Mouse (Mus musculus): ENCODE measurements around the gene Mdfi. TPM values are rescaled to one million over a fixed set of nuclear protein-coding genes. Genes with fewer than 3 reads are reported as not detected.

Gene Mdfi
- polyA plus RNA-seq, 1 experiment from 2014 or later = 20.9 TPM

DNA sequence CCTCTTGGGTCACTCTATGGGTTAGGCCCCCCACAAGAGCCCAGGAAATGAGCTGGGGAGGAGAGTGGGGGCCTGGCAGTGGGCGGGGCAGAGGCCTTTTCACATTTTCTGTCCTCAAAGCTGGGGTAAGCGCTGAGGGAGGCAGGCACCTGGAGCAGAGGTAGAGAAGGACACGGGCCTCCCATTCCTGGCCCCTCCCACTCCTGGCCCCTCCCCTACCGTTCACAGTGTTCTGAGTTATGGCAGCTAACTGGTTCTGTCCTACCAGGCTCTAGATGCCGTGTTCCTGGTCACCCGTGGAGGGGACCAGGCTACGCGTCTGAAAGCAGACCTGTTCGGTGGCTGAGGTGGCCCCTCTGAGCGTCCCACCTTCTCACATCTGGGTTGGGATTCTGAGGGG, 19.0 kb downstream of the Mdfi start:
- Histone ChIP-seq H3K27ac (no peak overlapping the region), H3K36me3 (peaks cover 18% of the 10 kb centered on the region; the same call in 1 of the 2 replicates), H3K4me2 (replicated peaks) (no peak overlapping the region), H3K9ac (no peak overlapping the region), H3K4me3 (no peak overlapping the region), H3K27me3 (0 out of 2 replicates have a peak, but pooled peaks cover 4% of the 10 kb centered on the region), H3K4me1 (peaks cover 29% of the 10 kb centered on the region), H3K9me3 (replicated peaks) (no peaks in the 10 kb centered on the region)
- WGBS = 37% methylated on average over 10 of the region's 10 CpGs
- no peak for ATAC-seq (ENCODE audit: low FRiP score)

DNA sequence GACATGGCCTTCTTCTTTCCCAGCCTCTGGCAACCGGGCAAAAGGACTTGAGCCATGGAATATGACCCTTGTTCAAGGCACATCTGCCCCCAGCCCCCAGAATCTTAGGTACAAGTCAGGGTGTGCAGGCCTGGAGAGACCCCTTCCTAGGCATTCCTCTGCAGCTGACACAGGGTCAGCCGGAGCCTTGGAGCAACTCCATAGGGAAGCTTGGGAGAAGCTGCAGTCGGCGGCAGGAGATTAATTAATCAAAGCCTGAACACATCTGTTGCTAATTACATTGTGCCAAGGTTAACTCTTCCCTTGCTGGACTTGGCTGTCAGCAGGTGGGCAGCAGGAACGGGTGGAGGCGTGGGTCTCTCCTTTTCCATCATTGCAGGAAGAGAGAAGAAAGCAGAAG, 20.0 kb downstream of the Mdfi start:
- Histone ChIP-seq H3K4me1 (peaks cover 29% of the 10 kb centered on the region), H3K4me2 (replicated peaks) (no peak overlapping the region), H3K4me3 (no peak overlapping the region), H3K36me3 (peaks cover 18% of the 10 kb centered on the region; the same call in 1 of the 2 replicates), H3K9ac (no peak overlapping the region), H3K27me3 (0 out of 2 replicates have a peak, but pooled peaks cover 6% of the 10 kb centered on the region), H3K27ac (peak overlapping the region; percentile 30; the same call in 1 of the 2 replicates), H3K9me3 (replicated peaks) (no peaks in the 10 kb centered on the region)
- ATAC-seq (ENCODE audit: low FRiP score) = no peak
- WGBS = 19% methylated on average over 6 of the region's 6 CpGs

DNA sequence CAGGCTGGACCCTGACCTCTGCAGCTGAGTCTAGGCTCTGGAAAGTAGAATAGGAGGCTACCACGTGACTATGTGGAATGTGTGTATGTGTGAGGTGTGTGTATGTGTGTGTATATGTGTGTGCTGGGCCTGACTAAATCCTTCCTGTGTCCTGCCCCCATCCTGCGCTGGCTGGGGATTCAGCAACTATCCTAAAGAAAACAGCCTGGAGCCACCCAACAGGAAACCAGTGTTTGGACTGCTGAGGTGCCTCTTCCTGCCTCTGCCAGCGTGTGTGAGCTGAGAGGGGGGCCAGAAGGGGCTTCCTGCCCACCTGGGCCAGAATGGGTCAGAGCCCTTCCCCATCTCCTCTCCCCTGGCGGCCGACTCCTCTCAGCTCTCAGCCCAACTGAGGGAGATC, 20.9 kb downstream of the Mdfi start:
- no peak for ATAC-seq (ENCODE audit: low FRiP score)
- peaks cover 29% of the 10 kb centered on the region for H3K4me1 ChIP-seq
- H3K27ac ChIP-seq = 0 out of 2 replicates have a peak overlapping the region, but pooled peaks have one; percentile 30
- H3K9me3 ChIP-seq (replicated peaks) = no peaks in the 10 kb centered on the region
- 0 out of 2 replicates have a peak, but pooled peaks cover 6% of the 10 kb centered on the region for H3K27me3 ChIP-seq
- H3K4me2 ChIP-seq (replicated peaks) = no peak overlapping the region
- no peak overlapping the region for H3K4me3 ChIP-seq
- peaks cover 18% of the 10 kb centered on the region; the same call in 1 of the 2 replicates for H3K36me3 ChIP-seq
- H3K9ac ChIP-seq = no peak overlapping the region
- 61% methylated on average over 5 of the region's 5 CpGs for WGBS

DNA sequence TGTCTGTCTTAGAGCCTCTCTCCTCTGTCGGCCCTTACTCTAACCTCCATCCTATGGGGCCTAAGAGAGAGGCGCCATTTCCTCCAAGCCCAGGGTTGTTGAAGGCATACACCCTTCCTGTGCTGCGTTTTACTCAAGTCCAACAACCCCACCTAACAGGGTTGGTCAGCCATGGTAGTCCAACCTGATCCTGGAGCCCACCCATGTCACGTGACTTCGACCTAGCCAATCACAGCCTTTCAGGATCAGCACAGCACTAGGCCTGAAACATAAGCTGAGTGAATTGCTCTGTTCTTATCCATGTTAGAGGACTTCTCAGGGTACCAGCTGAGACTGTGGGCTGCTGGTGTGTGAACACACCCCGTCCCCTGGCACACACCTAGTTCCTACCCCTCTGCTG, 22.3 kb downstream of the Mdfi start:
- Histone ChIP-seq H3K9ac (no peak overlapping the region), H3K4me2 (replicated peaks) (no peak overlapping the region), H3K36me3 (peaks cover 8% of the 10 kb centered on the region; the same call in 1 of the 2 replicates), H3K4me3 (no peak overlapping the region), H3K9me3 (replicated peaks) (no peaks in the 10 kb centered on the region), H3K27ac (no peak overlapping the region), H3K4me1 (peaks cover 29% of the 10 kb centered on the region), H3K27me3 (0 out of 2 replicates have a peak, but pooled peaks cover 6% of the 10 kb centered on the region)
- ATAC-seq (ENCODE audit: low FRiP score) = no peak
- 82% methylated on average over 6 of the region's 6 CpGs for WGBS

DNA sequence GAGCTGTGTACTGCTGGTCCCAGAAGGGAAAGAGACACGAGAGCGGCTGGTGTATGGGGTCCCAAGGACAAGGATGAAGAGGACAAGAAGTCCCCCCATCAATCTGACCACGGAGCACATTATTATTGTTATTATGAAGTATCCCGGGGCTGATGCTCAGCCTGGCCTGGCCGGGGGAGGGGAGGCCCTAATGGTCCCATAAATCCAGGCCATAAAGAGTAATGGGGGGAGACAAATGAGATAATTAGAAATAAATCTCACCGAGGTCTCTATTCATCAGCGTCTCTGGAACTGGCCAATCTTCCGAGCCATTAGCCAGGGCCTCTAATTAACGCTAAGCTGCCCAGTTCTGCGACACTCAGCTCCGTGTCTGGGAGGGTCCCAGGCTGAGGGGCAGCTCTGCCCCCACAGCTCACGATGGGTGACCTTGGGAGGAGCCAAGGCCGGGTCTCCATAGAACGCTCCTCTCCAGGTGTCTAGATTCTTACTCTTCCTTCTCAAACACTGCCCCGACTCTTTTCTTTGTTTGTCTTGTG, 23.2 kb downstream of the Mdfi start:
- Histone ChIP-seq H3K27ac (no peak overlapping the region), H3K36me3 (peaks cover 7% of the 10 kb centered on the region; the same call in 1 of the 2 replicates), H3K4me3 (no peak overlapping the region), H3K9ac (no peak overlapping the region), H3K4me2 (replicated peaks) (no peak overlapping the region), H3K4me1 (peaks cover 30% of the 10 kb centered on the region), H3K9me3 (replicated peaks) (no peaks in the 10 kb centered on the region), H3K27me3 (0 out of 2 replicates have a peak, but pooled peaks cover 6% of the 10 kb centered on the region)
- ATAC-seq (ENCODE audit: low FRiP score) = no peak
- 66% methylated on average over 15 of the region's 15 CpGs for WGBS

DNA sequence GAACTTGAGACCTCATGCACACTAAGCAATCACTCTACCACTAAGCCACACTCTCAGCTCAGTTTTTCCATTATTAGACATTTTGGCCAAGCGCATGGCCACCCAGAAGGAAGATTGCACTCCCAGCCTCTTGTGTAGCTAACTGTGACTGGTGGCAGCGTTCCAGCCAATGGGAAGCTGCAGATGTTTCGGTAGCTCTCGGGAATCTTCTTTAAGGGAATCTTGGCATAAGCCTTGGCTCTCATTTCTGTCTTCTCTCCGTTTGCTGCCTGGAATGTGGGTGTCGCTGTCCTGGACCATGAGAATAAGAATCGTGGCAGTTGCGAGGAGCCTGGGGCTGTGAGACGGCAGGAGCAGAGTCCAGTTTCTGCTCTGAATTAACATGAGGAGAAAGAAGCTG, 28.3 kb downstream of the Mdfi start:
- no peak for ATAC-seq (ENCODE audit: low FRiP score)
- no peak overlapping the region for H3K27ac ChIP-seq
- WGBS = 59% methylated on average over 9 of the region's 9 CpGs
- peaks cover 13% of the 10 kb centered on the region for H3K4me1 ChIP-seq
- H3K36me3 ChIP-seq = no peaks in the 10 kb centered on the region
- no peak overlapping the region for H3K9ac ChIP-seq
- H3K27me3 ChIP-seq = 0 out of 2 replicates have a peak, but pooled peaks cover 2% of the 10 kb centered on the region
- H3K9me3 ChIP-seq (replicated peaks) = no peaks in the 10 kb centered on the region
- no peak overlapping the region for H3K4me3 ChIP-seq
- no peak overlapping the region for H3K4me2 ChIP-seq (replicated peaks)

DNA sequence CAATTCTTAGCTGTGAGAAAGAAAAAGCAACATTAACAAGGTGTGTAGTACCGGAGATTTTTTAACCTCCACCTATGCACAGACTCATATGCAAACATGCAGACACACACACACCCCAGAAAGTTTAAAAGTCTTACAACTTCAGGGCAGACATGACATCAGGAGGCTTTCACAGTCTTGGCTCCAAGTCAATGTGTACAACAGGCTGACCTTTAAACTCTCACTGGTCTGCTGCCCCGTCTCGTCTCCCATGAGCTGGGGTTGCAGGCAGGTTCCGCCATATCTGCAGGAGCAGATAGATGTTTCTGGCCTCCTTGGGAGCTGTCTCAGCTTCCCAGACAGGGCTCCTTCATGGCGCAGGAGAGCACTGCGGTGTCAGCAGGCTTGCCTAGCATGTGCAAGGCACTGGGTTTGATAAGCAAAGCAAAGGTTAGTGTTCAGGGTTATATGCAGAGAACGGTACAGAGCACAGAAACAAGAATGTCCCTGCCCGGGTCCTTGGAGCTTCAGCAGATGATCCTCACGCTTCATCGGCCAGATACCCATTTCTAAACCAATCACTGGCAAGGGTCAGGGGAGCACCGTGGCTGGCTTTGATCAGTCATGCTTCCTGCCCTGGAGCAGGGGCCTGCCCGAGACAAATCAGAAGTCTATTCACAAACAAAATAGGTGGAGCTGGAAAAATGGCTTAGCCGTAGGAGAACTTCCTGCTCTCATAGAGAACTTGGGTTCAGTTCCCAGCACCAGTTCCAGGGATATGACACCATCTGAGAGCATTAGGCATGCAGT, 29.2 kb downstream of the Mdfi start:
- no peak overlapping the region for H3K4me3 ChIP-seq
- H3K9ac ChIP-seq = no peak overlapping the region
- H3K9me3 ChIP-seq (replicated peaks) = no peaks in the 10 kb centered on the region
- peaks cover 10% of the 10 kb centered on the region for H3K4me1 ChIP-seq
- ATAC-seq (ENCODE audit: low FRiP score) = no peak
- H3K27ac ChIP-seq = no peak overlapping the region
- 0 out of 2 replicates have a peak, but pooled peaks cover 6% of the 10 kb centered on the region for H3K27me3 ChIP-seq
- H3K4me2 ChIP-seq (replicated peaks) = no peak overlapping the region
- WGBS = 29% methylated on average over 13 of the region's 13 CpGs
- no peaks in the 10 kb centered on the region for H3K36me3 ChIP-seq

DNA sequence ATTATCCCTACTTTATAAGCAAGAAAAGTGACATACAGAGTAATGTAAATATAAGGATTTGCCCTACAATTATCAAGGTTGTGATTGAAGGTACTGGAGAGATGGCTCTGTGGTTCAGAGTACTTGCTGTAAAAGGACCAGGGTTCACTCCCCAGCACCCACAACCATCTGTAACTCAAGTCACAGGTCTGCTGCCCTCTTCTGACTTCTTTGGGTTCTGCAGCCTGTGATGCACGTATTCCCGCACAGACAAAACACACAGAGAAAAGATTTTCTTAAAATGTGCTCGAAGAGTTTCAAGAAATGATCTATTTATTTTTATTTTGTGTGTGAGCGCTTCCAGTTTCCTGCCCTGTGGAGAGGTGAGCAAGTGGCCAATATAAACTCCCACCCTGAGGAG, 30.8 kb downstream of the Mdfi start:
- no peak overlapping the region for H3K27ac ChIP-seq
- no peak overlapping the region for H3K4me2 ChIP-seq (replicated peaks)
- H3K9me3 ChIP-seq (replicated peaks) = no peaks in the 10 kb centered on the region
- H3K9ac ChIP-seq = no peak overlapping the region
- peaks cover 10% of the 10 kb centered on the region for H3K4me1 ChIP-seq
- 0 out of 2 replicates have a peak, but pooled peaks cover 4% of the 10 kb centered on the region for H3K27me3 ChIP-seq
- no peak overlapping the region for H3K4me3 ChIP-seq
- no peaks in the 10 kb centered on the region for H3K36me3 ChIP-seq
- 91% methylated on average over 4 of the region's 4 CpGs for WGBS
- no peak for ATAC-seq (ENCODE audit: low FRiP score)

DNA sequence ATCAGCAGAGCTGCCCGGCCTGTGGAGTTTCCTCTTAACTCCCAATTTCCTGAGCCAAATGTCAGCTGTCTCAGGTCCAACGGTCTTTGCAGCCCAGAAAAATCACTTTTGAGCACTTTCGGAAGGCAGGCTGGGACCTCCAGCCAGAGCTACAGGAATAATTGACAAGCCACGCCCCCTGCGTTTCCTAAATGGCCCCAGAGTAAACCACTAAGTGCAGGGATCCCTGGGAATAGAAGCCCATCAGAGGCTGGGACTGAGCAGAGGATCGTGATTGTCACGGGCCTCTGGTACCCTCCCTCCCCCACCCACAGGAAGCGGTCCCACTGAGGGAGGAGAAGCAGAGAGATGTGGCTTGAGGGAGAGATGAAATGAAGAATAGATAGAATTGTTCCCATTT, 31.7 kb downstream of the Mdfi start:
- H3K4me1 ChIP-seq = peaks cover 10% of the 10 kb centered on the region
- ATAC-seq (ENCODE audit: low FRiP score) = no peak
- no peaks in the 10 kb centered on the region for H3K36me3 ChIP-seq
- H3K9ac ChIP-seq = no peak overlapping the region
- WGBS = 14% methylated on average over 8 of the region's 8 CpGs
- no peaks in the 10 kb centered on the region for H3K9me3 ChIP-seq (replicated peaks)
- no peak overlapping the region for H3K4me3 ChIP-seq
- no peak overlapping the region for H3K27ac ChIP-seq
- no peak overlapping the region for H3K4me2 ChIP-seq (replicated peaks)
- H3K27me3 ChIP-seq = 0 out of 2 replicates have a peak, but pooled peaks cover 4% of the 10 kb centered on the region

DNA sequence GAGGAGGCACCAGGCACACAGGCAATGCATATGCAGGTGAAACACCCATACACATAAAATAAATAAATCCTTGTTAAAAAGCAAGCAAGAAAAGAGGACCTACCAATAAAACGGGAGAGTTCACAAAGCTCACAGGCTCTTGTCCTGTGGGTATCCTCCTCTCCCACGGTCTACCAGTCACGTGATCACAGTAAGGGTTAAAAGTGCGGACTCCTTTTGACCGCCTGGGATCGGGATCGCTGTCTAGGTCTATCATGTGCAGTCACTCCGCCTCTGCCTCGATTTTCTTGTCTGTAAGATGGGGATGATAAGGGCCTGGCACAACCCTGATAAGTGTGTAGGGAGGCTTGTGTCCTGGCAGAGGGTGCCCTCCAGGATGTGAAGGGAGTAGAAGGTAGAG, 37.1 kb downstream of the Mdfi start:
- H3K4me3 ChIP-seq = no peak overlapping the region
- WGBS = 82% methylated on average over 9 of the region's 9 CpGs
- ATAC-seq (ENCODE audit: low FRiP score) = no peak
- H3K27me3 ChIP-seq = 0 out of 2 replicates have a peak, but pooled peaks cover 4% of the 10 kb centered on the region
- H3K9me3 ChIP-seq (replicated peaks) = no peaks in the 10 kb centered on the region
- H3K27ac ChIP-seq = no peak overlapping the region
- H3K9ac ChIP-seq = no peak overlapping the region
- no peak overlapping the region for H3K4me2 ChIP-seq (replicated peaks)
- no peaks in the 10 kb centered on the region for H3K36me3 ChIP-seq
- peaks cover 8% of the 10 kb centered on the region for H3K4me1 ChIP-seq

DNA sequence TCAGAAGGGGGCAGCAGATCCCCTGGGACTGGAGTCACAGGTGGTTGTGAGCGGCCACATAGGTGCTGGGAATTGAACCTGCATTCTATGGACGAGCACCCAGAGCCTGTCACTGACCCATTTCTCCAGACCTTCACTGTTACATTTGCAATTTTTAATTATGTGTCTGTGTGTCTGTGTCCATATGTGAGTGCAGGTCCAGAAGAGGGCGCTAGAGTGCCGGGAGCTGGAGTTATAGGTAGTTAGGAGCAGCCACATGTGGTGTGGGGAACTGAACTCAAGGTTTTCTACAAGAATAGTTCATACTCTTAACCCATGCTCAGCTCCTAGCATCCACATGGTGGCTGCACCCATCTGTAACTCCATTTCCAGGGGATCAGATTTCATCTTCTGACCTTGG, 37.5 kb downstream of the Mdfi start:
- Histone ChIP-seq H3K9ac (no peak overlapping the region), H3K9me3 (replicated peaks) (no peaks in the 10 kb centered on the region), H3K4me3 (no peak overlapping the region), H3K27me3 (0 out of 2 replicates have a peak, but pooled peaks cover 4% of the 10 kb centered on the region), H3K36me3 (no peaks in the 10 kb centered on the region), H3K4me1 (peaks cover 8% of the 10 kb centered on the region), H3K4me2 (replicated peaks) (no peak overlapping the region), H3K27ac (no peak overlapping the region)
- 65% methylated on average over 4 of the region's 4 CpGs for WGBS
- ATAC-seq (ENCODE audit: low FRiP score) = no peak

DNA sequence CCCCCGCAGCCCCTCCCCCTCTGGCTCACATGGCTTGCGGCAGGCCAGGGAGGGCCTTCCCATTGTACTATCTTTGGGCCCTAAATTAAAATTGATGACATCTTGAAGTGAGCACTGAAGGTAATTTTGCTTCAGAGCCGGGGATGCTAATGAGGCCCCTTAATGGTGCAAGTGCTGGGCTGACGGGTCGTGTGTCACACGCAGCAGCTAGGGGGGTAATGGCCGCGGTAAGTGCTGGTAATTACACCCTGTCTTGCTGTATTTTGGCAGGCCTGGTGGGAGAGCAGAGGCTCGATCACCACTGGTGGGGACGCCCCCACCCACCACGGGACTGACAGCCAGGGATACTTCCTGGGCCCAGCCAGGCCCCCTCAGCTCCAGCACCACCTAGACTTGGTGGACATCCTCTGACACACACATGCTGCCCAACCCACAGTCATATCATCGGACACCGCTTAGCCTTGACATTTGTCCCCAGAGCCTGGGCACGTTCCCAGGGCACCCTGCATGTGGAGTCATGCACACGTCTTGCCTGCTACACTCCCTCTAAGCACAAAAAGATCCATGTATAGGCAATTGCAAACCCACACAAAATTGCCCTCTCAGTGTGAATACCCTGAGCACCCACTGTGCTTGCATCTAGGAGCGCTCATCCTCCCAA, 38.2 kb downstream of the Mdfi start:
- peak; percentile 12; the same call in 1 of the 2 replicates for ATAC-seq (ENCODE audit: low FRiP score)
- H3K9ac ChIP-seq = peak overlapping the region; percentile 27; the same call in 1 of the 2 replicates

More for the DNA sequence above, 38.2 kb downstream of the Mdfi start:
- Histone ChIP-seq H3K4me1 (peaks cover 8% of the 10 kb centered on the region), H3K4me2 (replicated peaks) (no peak overlapping the region; the same call in 1 of the 2 replicates), H3K36me3 (no peaks in the 10 kb centered on the region), H3K9me3 (replicated peaks) (no peaks in the 10 kb centered on the region), H3K4me3 (no peak overlapping the region), H3K27me3 (0 out of 2 replicates have a peak, but pooled peaks cover 4% of the 10 kb centered on the region), H3K27ac (0 out of 2 replicates have a peak overlapping the region, but pooled peaks have one; percentile 23)
- 51% methylated on average over 16 of the region's 16 CpGs for WGBS

All from hindbrain, embryonic 12.5 days (tissue).